Mouse (Mus musculus): ENCODE data around the gene Bcar3. TPM values are rescaled to one million over a fixed set of nuclear protein-coding genes. Genes with fewer than 3 reads are reported as not detected.
"Not testable (repeated sequence)": the region's sequence is repeated elsewhere in the genome, so short reads cannot be mapped to it uniquely, and the experiment has no call there.

Bcar3 gene
- polyA plus RNA-seq, 1 experiment = 26.3 TPM

- Histone ChIP-seq H3K9me3 (replicated peaks; ENCODE audit: control insufficient read depth, insufficient read depth, low read length, poor library complexity, severe bottlenecking) (no peaks in the 10 kb centered on the region), H3K4me1 (ENCODE audit: control insufficient read depth, insufficient read depth, low read length) (no peaks in the 10 kb centered on the region), H3K27ac (ENCODE audit: insufficient read depth, low read length) (no peak overlapping the region), H3K27me3 (ENCODE audit: control insufficient read depth, insufficient read depth, low read length, poor library complexity, severe bottlenecking) (no peaks in the 10 kb centered on the region), H3K4me3 (ENCODE audit: low read depth, low read length) (no peak overlapping the region), H3K36me3 (ENCODE audit: control insufficient read depth, insufficient read depth, low read length, poor library complexity, severe bottlenecking) (no peaks in the 10 kb centered on the region), H3K9ac (ENCODE audit: low read depth, poor library complexity, severe bottlenecking) (no peak overlapping the region)
- no peak for TF ChIP-seq CTCF (IDR thresholded peaks at IDR 0.05; ENCODE audit: low read depth, low read length)
Measured at GRCm38 (mm10) chr3:122387771-122388170, 93.8 kb downstream of the Bcar3 start.

GRCm38 (mm10) chr3:122389972-122390371, 96.0 kb downstream of the Bcar3 start:
- H3K9me3 ChIP-seq (replicated peaks; ENCODE audit: control insufficient read depth, insufficient read depth, low read length, poor library complexity, severe bottlenecking) = no peaks in the 10 kb centered on the region
- H3K27ac ChIP-seq (ENCODE audit: insufficient read depth, low read length) = no peak overlapping the region
- TF ChIP-seq EP300 (IDR thresholded peaks at IDR 0.05; ENCODE audit: insufficient read depth, low read depth, low read length) = no peak
- no peak for TF ChIP-seq CTCF (IDR thresholded peaks at IDR 0.05; ENCODE audit: low read depth, low read length)
- TF ChIP-seq POLR2A (IDR thresholded peaks at IDR 0.05; ENCODE audit: insufficient read depth, low read length) = no peak
- H3K27me3 ChIP-seq (ENCODE audit: control insufficient read depth, insufficient read depth, low read length, poor library complexity, severe bottlenecking) = no peaks in the 10 kb centered on the region
- H3K36me3 ChIP-seq (ENCODE audit: control insufficient read depth, insufficient read depth, low read length, poor library complexity, severe bottlenecking) = no peaks in the 10 kb centered on the region
- no peak overlapping the region for H3K9ac ChIP-seq (ENCODE audit: low read depth, poor library complexity, severe bottlenecking)
- H3K4me1 ChIP-seq (ENCODE audit: control insufficient read depth, insufficient read depth, low read length) = peaks cover 3% of the 10 kb centered on the region
- no peak overlapping the region for H3K4me3 ChIP-seq (ENCODE audit: low read depth, low read length)

GRCm38 (mm10) chr3:122391098-122391497, 97.2 kb downstream of the Bcar3 start:
- TF ChIP-seq EP300 (IDR thresholded peaks at IDR 0.05; ENCODE audit: insufficient read depth, low read depth, low read length) (no peak), POLR2A (IDR thresholded peaks at IDR 0.05; ENCODE audit: insufficient read depth, low read length) (no peak), CTCF (IDR thresholded peaks at IDR 0.05; ENCODE audit: low read depth, low read length) (no peak)
- peaks cover 3% of the 10 kb centered on the region for H3K4me1 ChIP-seq (ENCODE audit: control insufficient read depth, insufficient read depth, low read length)
- H3K36me3 ChIP-seq (ENCODE audit: control insufficient read depth, insufficient read depth, low read length, poor library complexity, severe bottlenecking) = no peaks in the 10 kb centered on the region

GRCm38 (mm10) chr3:122391816-122392215, 97.9 kb downstream of the Bcar3 start:
- no peak for TF ChIP-seq POLR2A (IDR thresholded peaks at IDR 0.05; ENCODE audit: insufficient read depth, low read length)
- TF ChIP-seq CTCF (IDR thresholded peaks at IDR 0.05; ENCODE audit: low read depth, low read length) = no peak
- 0 out of 2 replicates have a peak, but pooled peaks have one; percentile 58 for TF ChIP-seq EP300 (IDR thresholded peaks at IDR 0.05; ENCODE audit: insufficient read depth, low read depth, low read length)
- Histone ChIP-seq H3K9ac (ENCODE audit: low read depth, poor library complexity, severe bottlenecking) (no peak overlapping the region), H3K36me3 (ENCODE audit: control insufficient read depth, insufficient read depth, low read length, poor library complexity, severe bottlenecking) (no peaks in the 10 kb centered on the region), H3K27ac (ENCODE audit: insufficient read depth, low read length) (no peak overlapping the region), H3K9me3 (replicated peaks; ENCODE audit: control insufficient read depth, insufficient read depth, low read length, poor library complexity, severe bottlenecking) (no peaks in the 10 kb centered on the region), H3K4me1 (ENCODE audit: control insufficient read depth, insufficient read depth, low read length) (peaks cover 3% of the 10 kb centered on the region), H3K27me3 (ENCODE audit: control insufficient read depth, insufficient read depth, low read length, poor library complexity, severe bottlenecking) (no peaks in the 10 kb centered on the region), H3K4me3 (ENCODE audit: low read depth, low read length) (no peak overlapping the region)

More at GRCm38 (mm10) chr3:122391098-122391497, 97.2 kb downstream of the Bcar3 start:
- Histone ChIP-seq H3K27ac (ENCODE audit: insufficient read depth, low read length) (no peak overlapping the region), H3K27me3 (ENCODE audit: control insufficient read depth, insufficient read depth, low read length, poor library complexity, severe bottlenecking) (no peaks in the 10 kb centered on the region), H3K4me3 (ENCODE audit: low read depth, low read length) (no peak overlapping the region), H3K9me3 (replicated peaks; ENCODE audit: control insufficient read depth, insufficient read depth, low read length, poor library complexity, severe bottlenecking) (no peaks in the 10 kb centered on the region), H3K9ac (ENCODE audit: low read depth, poor library complexity, severe bottlenecking) (no peak overlapping the region)

- not testable (repeated sequence) for H3K9ac ChIP-seq (ENCODE audit: low read depth, poor library complexity, severe bottlenecking); H3K27ac ChIP-seq (ENCODE audit: insufficient read depth, low read length); H3K4me1 ChIP-seq (ENCODE audit: control insufficient read depth, insufficient read depth, low read length); H3K4me3 ChIP-seq (ENCODE audit: low read depth, low read length); H3K27me3 ChIP-seq (ENCODE audit: control insufficient read depth, insufficient read depth, low read length, poor library complexity, severe bottlenecking); H3K36me3 ChIP-seq (ENCODE audit: control insufficient read depth, insufficient read depth, low read length, poor library complexity, severe bottlenecking); H3K9me3 ChIP-seq (replicated peaks; ENCODE audit: control insufficient read depth, insufficient read depth, low read length, poor library complexity, severe bottlenecking)
Measured at GRCm38 (mm10) chr3:122393411-122393810, 99.5 kb downstream of the Bcar3 start.

GRCm38 (mm10) chr3:122393836-122394374, 100.0 kb downstream of the Bcar3 start:
- no peaks in the 10 kb centered on the region for H3K9me3 ChIP-seq (replicated peaks; ENCODE audit: control insufficient read depth, insufficient read depth, low read length, poor library complexity, severe bottlenecking)
- no peak overlapping the region for H3K9ac ChIP-seq (ENCODE audit: low read depth, poor library complexity, severe bottlenecking)

More at GRCm38 (mm10) chr3:122393836-122394374, 100.0 kb downstream of the Bcar3 start:
- TF ChIP-seq EP300 (IDR thresholded peaks at IDR 0.05; ENCODE audit: insufficient read depth, low read depth, low read length) (no peak), POLR2A (IDR thresholded peaks at IDR 0.05; ENCODE audit: insufficient read depth, low read length) (no peak), CTCF (IDR thresholded peaks at IDR 0.05; ENCODE audit: low read depth, low read length) (no peak)
- no peak overlapping the region for H3K4me3 ChIP-seq (ENCODE audit: low read depth, low read length)
- H3K4me1 ChIP-seq (ENCODE audit: control insufficient read depth, insufficient read depth, low read length) = peaks cover 3% of the 10 kb centered on the region
- H3K36me3 ChIP-seq (ENCODE audit: control insufficient read depth, insufficient read depth, low read length, poor library complexity, severe bottlenecking) = no peaks in the 10 kb centered on the region
- H3K27ac ChIP-seq (ENCODE audit: insufficient read depth, low read length) = no peak overlapping the region
- H3K27me3 ChIP-seq (ENCODE audit: control insufficient read depth, insufficient read depth, low read length, poor library complexity, severe bottlenecking) = no peaks in the 10 kb centered on the region
